Mouse (Mus musculus) retina, postnatal 1 day (tissue): ENCODE data around the gene Siglece.
A peak's percentile ranks its signal among the peaks of the same experiment; 100 is the strongest.
"Not testable (repeated sequence)": the region's sequence is repeated elsewhere in the genome, so short reads cannot be mapped to it uniquely, and the experiment has no call there.

Source experiments
- DNase-seq: peaks from one replicate; pipeline ENCODE4 v3.0.0-alpha.2; 2012

The Siglece gene

GRCm38 (mm10) chr7:43660002-43660401, at the start of gene Siglece:
Gene Siglece (minus strand): TSS chr7:43660161.
- no peak for DNase-seq

- DNase-seq: no peak
Measured at GRCm38 (mm10) chr7:43690118-43690517, 30.2 kb upstream of the Siglece start, which contains the start of gene Klk14. Gene Klk14 (plus strand): TSS chr7:43690418.

GRCm38 (mm10) chr7:43685088-43685487, 25.1 kb upstream of the Siglece start:
- no peak for DNase-seq

GRCm38 (mm10) chr7:43682511-43682910, 22.6 kb upstream of the Siglece start:
- peak; percentile 18 for DNase-seq

- DNase-seq: peak; percentile 72
Measured at GRCm38 (mm10) chr7:43680960-43681359, 21.0 kb upstream of the Siglece start.

- peak; percentile 43 for DNase-seq
Measured at GRCm38 (mm10) chr7:43678517-43678916, 18.6 kb upstream of the Siglece start.

- DNase-seq: no peak
Measured at GRCm38 (mm10) chr7:43675091-43675490, 15.1 kb upstream of the Siglece start.

- no peak for DNase-seq
Measured at GRCm38 (mm10) chr7:43672581-43673260, 12.8 kb upstream of the Siglece start.

GRCm38 (mm10) chr7:43671809-43672580, 12.0 kb upstream of the Siglece start, which contains the start of gene Ctu1:
Gene Ctu1 (plus strand): TSS chr7:43672016.
- peak; percentile 96 for DNase-seq

GRCm38 (mm10) chr7:43671064-43671808, 11.3 kb upstream of the Siglece start:
- DNase-seq: no peak

GRCm38 (mm10) chr7:43668582-43668981, 8.6 kb upstream of the Siglece start:
- peak; percentile 38 for DNase-seq

GRCm38 (mm10) chr7:43667221-43667620, 7.3 kb upstream of the Siglece start:
- DNase-seq: not testable (repeated sequence)

- no peak for DNase-seq
Measured at GRCm38 (mm10) chr7:43662804-43663203, 2.8 kb upstream of the Siglece start.

GRCm38 (mm10) chr7:43656232-43656631, 3.7 kb downstream of the Siglece start:
- DNase-seq: no peak

- DNase-seq: no peak
Measured at GRCm38 (mm10) chr7:43654519-43654918, 5.4 kb downstream of the Siglece start.

GRCm38 (mm10) chr7:43652683-43653082, 7.3 kb downstream of the Siglece start:
- DNase-seq: no peak

GRCm38 (mm10) chr7:43643046-43643652, 16.8 kb downstream of the Siglece start:
- no peak for DNase-seq

- DNase-seq: no peak
Measured at GRCm38 (mm10) chr7:43642587-43642986, 17.4 kb downstream of the Siglece start.

- DNase-seq: no peak
Measured at GRCm38 (mm10) chr7:43637118-43637517, 22.8 kb downstream of the Siglece start.

- DNase-seq: no peak
Measured at GRCm38 (mm10) chr7:43636194-43636593, 23.8 kb downstream of the Siglece start.

GRCm38 (mm10) chr7:43634500-43634899, 25.5 kb downstream of the Siglece start, which contains the start of gene Ceacam18:
Gene Ceacam18 (plus strand): TSS chr7:43634707.
- DNase-seq: no peak

- no peak for DNase-seq
Measured at GRCm38 (mm10) chr7:43633940-43634339, 26.0 kb downstream of the Siglece start.
